Mouse (Mus musculus): ENCODE data around the gene Zgrf1. TPM values are rescaled to one million over a fixed set of nuclear protein-coding genes. Genes with fewer than 3 reads are reported as not detected.

Gene Zgrf1
- polyA plus RNA-seq, 1 experiment from 2014 or later = 3.3 TPM

DNA sequence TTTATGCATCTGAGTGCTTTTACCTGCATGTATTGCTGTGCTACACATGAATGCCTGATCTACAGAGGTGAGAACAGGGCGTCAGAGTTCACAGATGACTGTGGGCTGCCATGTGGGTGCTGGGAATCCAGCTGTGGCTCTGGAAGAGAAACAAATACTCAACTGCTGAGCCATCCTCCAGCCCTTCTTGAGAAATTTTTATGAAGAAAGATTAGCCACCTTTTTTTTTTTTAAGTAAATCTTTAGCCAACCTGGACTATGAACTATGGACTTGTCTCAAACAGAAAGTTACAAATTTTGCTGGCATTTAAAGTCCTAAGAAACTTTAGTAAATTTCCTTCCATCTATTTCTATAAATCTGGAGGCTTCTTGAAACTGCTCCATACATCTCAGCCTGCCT lies 43.8 kb downstream of the Zgrf1 start:
- H3K9me3 ChIP-seq = no peaks in the 10 kb centered on the region
- H3K9ac ChIP-seq = no peak overlapping the region
- no peak for ATAC-seq (ENCODE audit: low FRiP score)
- 79% methylated on average over 1 of the region's 1 CpGs for WGBS
- H3K27me3 ChIP-seq = no peaks in the 10 kb centered on the region
- H3K27ac ChIP-seq = no peak overlapping the region
- H3K4me3 ChIP-seq = no peak overlapping the region
- no peak overlapping the region for H3K4me2 ChIP-seq
- H3K4me1 ChIP-seq (replicated peaks) = no peaks in the 10 kb centered on the region
- no peaks in the 10 kb centered on the region for H3K36me3 ChIP-seq

DNA sequence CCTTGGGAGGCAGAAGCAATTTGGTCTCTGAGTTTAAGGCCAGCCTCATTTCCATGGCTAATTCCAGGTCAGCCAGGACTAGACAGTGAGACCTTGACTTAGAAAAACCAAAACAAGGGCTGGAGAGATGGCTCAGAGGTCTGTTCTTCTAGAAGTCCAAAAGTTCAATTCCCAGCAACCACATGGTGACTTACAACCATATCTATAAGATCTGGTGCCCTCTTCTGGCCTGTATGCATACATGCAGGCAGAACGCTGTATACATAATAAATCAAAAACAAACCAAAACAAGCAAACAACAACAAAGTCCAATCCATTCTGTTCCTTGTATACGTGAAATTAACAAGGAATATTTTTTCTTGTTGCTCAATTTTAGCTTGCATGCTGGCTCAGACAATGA lies 54.8 kb downstream of the Zgrf1 start:
- Histone ChIP-seq H3K4me2 (no peak overlapping the region), H3K27ac (no peak overlapping the region), H3K9me3 (no peaks in the 10 kb centered on the region), H3K36me3 (peaks cover 8% of the 10 kb centered on the region), H3K27me3 (no peaks in the 10 kb centered on the region), H3K9ac (no peak overlapping the region), H3K4me1 (replicated peaks) (no peaks in the 10 kb centered on the region), H3K4me3 (no peak overlapping the region)
- ATAC-seq (ENCODE audit: low FRiP score) = no peak
- 98% methylated on average over 2 of the region's 2 CpGs for WGBS

DNA sequence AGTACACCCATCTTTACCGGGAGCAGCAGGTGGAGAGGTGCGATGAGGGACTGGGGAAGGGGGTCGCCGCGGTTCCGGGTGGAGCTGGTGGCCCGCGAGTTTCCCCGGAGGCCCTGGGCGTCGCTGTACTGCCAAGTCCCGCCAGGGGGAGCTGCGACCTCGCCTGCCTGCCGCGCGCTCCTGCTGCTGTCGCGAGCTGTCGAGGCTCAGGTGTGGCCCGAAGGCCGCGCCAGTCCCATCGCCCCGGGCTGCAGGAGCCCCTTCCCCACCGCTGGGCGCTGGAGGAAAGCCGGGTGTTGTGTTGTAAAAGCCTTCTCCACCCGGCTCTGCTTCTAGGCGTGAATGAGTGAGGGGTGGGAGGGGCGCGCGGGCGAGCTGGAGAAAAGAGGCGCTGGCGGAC lies 72.0 kb downstream of the Zgrf1 start:
- peak; percentile 86 for ATAC-seq (ENCODE audit: low FRiP score)
- Histone ChIP-seq H3K9ac (no peak overlapping the region), H3K36me3 (no peaks in the 10 kb centered on the region), H3K27ac (no peak overlapping the region), H3K9me3 (no peaks in the 10 kb centered on the region), H3K4me2 (peak overlapping the region; percentile 58), H3K27me3 (peaks cover 62% of the 10 kb centered on the region), H3K4me3 (peak overlapping the region; percentile 40), H3K4me1 (replicated peaks) (peaks cover 29% of the 10 kb centered on the region)
- WGBS = 0% methylated on average over 29 of the region's 36 CpGs

DNA sequence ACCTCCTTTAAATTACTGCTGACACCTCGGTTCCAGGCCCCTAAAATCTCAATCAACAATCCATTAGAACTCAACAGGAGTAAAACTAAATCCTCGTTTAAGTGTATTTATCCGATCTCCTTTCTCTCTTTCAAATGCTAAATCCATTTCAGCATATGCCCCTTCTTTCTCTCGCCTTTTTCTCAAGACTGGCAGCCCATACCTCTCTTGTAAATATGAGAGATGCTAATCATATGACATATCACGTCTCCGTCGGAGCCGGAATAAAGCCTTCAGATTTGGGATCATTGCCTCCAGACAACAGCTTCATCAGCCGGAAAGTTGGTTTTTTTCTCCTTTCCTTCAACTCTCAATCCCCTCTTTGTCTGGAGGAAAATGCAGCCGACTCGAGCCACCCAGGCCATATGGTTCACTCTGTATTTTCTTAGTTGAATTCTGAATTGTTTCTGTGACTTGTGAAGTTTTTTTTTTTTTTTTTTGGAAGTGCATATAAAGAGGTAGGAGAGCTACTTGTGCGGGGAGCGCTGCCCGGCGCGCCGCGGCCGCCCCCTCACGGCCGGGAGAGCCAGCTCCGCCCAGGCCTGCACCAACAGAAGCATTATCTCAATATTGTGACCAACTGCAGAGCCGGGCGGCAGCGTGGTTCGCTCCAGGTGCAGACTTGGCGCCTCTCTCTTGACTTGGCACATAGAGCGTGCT lies 72.6 kb downstream of the Zgrf1 start:
- peaks cover 31% of the 10 kb centered on the region for H3K4me1 ChIP-seq (replicated peaks)
- peak overlapping the region; percentile 40 for H3K4me3 ChIP-seq
- peaks cover 68% of the 10 kb centered on the region for H3K27me3 ChIP-seq
- no peaks in the 10 kb centered on the region for H3K36me3 ChIP-seq
- peak overlapping the region; percentile 58 for H3K4me2 ChIP-seq
- H3K9ac ChIP-seq = no peak overlapping the region
- under 1% methylated on average over 28 of the region's 28 CpGs for WGBS
- ATAC-seq (ENCODE audit: low FRiP score) = peak; percentile 32; the same call in 1 of the 2 replicates
- no peak overlapping the region for H3K27ac ChIP-seq
- H3K9me3 ChIP-seq = no peaks in the 10 kb centered on the region

DNA sequence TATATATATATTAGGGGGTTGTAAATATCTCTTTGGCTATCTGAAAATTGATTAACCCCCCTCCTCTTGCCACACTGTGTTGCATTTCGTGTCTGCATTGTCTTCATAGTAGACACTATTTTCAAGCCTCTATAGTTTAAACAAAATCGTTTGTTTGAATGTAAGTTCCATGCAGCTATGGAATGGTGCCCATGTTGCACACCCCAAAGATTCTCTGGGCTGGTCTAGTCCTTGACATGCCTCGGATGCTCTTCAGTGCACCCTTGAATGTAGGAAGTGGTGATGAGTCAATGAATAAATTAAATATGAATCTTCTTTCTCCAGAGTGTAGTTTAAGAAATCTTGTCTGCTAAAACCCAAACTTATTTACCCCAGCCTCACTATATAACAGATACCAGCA lies 73.2 kb downstream of the Zgrf1 start:
- H3K27ac ChIP-seq = no peak overlapping the region
- H3K9me3 ChIP-seq = no peaks in the 10 kb centered on the region
- no peak for ATAC-seq (ENCODE audit: low FRiP score)
- no peak overlapping the region for H3K4me2 ChIP-seq
- no peak overlapping the region for H3K9ac ChIP-seq
- no peaks in the 10 kb centered on the region for H3K36me3 ChIP-seq
- H3K4me3 ChIP-seq = no peak overlapping the region
- peaks cover 72% of the 10 kb centered on the region for H3K27me3 ChIP-seq
- peaks cover 37% of the 10 kb centered on the region for H3K4me1 ChIP-seq (replicated peaks)
- WGBS = 3% methylated on average over 3 of the region's 3 CpGs

DNA sequence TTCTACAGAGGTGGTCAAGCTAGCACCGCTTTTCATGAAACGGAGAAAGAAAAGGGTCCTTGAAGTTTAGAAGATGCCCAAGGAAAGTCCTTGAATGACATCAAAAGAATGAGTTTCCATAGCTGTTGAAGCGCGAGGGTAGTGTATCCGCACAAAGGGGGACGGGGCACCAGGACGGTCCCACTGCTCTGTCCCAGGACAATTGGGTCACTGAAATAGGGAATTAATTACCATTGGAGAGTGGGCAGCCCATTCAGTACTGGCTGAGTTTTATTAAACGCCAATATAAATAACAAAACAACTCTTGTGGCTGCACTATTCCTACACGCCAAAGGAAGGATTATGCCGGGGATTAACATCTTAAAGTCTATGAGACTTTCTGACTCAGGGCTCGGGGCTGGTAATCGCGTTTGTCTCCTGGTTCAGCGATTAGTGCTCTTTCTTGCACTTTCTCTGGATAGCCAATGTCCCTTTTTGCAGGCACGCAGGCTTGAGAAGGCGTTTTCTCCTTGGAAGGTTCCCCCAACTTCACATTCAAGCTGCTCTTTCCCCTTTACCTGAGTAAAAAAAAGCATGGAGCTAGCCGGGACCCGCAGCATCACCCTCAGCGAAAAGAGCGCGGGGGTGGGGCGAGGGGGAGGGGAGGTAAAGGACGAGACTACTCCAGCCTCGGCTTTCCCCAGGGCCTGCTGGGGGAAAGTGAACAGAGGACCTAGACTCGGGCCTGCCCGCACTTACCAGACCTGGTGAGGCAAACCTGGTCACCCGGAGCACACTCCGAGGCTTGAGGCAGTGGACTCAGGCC lies 74.1 kb downstream of the Zgrf1 start:
- ATAC-seq (ENCODE audit: low FRiP score) = no peak
- no peak overlapping the region for H3K4me3 ChIP-seq
- no peaks in the 10 kb centered on the region for H3K36me3 ChIP-seq
- H3K27me3 ChIP-seq = peaks cover 81% of the 10 kb centered on the region
- H3K27ac ChIP-seq = no peak overlapping the region; the same call in 1 of the 2 replicates
- WGBS = under 1% methylated on average over 28 of the region's 28 CpGs
- no peaks in the 10 kb centered on the region for H3K9me3 ChIP-seq
- no peak overlapping the region for H3K9ac ChIP-seq
- H3K4me2 ChIP-seq = peak overlapping the region; percentile 28; the same call in 1 of the 2 replicates
- peaks cover 44% of the 10 kb centered on the region for H3K4me1 ChIP-seq (replicated peaks)

DNA sequence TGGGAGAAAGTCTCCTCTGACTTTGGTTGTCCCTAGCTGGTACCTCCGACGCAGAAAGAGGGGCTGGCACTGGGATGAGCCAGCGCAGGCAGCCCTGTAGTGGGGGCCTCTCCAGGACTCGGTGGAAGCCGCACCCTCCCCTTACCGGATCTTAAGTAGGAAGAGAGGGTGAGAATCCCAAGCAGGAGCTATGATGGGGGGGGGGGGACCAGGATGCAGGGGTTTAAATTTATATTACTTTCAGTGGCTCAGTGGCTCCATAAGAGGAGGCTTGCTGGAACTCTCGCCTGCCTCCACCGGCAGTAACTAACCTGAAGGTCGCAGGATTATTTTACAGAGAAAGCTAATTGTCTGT lies 74.6 kb downstream of the Zgrf1 start:
- 0% methylated on average over 9 of the region's 9 CpGs for WGBS
- Histone ChIP-seq H3K9ac (no peak overlapping the region), H3K27me3 (peaks cover 83% of the 10 kb centered on the region), H3K4me2 (peak overlapping the region; percentile 28; the same call in 1 of the 2 replicates), H3K4me1 (replicated peaks) (peaks cover 49% of the 10 kb centered on the region), H3K9me3 (no peaks in the 10 kb centered on the region), H3K36me3 (no peaks in the 10 kb centered on the region), H3K27ac (no peak overlapping the region; the same call in 1 of the 2 replicates), H3K4me3 (0 out of 2 replicates have a peak overlapping the region, but pooled peaks have one; percentile 3)
- no peak for ATAC-seq (ENCODE audit: low FRiP score)

DNA sequence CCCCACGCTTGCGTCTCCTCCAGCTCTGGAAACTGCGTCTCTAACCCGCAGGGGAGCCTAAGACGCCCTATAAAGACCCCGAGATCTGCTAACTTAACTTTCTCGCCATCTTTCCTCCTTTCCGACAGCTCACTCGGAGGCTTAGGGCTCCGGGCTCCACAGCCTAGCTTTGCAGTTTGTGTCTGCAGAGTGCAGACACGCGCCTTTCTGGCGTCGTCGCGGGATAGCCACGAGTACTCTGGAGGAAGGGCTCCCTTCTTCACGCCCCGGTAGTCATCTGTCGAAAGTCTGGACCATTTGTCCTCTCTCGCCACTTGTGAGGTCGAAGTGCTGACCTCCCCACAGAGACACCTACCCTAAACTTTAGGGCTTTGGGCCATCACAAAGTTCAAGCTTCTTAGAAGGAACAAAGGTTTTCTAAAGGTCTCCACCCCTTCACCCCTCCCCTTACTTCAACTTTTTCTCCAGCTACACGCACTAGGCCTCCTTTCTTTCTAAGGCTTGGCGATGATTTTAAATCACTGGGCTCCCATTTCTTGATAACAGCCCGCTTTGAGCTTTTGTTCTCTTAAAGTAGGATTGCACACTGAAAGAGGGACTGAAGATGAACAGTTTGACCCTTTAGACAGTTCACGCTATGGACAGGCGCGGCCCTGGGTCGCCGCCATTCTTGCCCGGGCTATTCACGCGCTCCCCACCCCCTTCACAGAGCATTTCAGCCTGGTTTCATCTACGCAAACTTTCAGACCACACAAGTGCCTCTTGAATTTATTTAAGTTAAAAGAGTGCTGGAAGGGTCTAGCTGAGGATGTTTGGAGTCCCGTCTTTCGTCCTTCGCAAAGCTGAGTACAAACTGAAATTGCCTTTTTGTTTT lies 75.3 kb downstream of the Zgrf1 start:
- H3K9me3 ChIP-seq = no peaks in the 10 kb centered on the region
- WGBS = 2% methylated on average over 37 of the region's 37 CpGs
- H3K9ac ChIP-seq = no peak overlapping the region
- H3K4me3 ChIP-seq = 0 out of 2 replicates have a peak overlapping the region, but pooled peaks have one; percentile 3
- H3K27me3 ChIP-seq = peaks cover 88% of the 10 kb centered on the region
- H3K4me2 ChIP-seq = peak overlapping the region; percentile 28; the same call in 1 of the 2 replicates
- H3K4me1 ChIP-seq (replicated peaks) = peaks cover 55% of the 10 kb centered on the region
- no peak overlapping the region for H3K27ac ChIP-seq
- no peak for ATAC-seq (ENCODE audit: low FRiP score)
- no peaks in the 10 kb centered on the region for H3K36me3 ChIP-seq

DNA sequence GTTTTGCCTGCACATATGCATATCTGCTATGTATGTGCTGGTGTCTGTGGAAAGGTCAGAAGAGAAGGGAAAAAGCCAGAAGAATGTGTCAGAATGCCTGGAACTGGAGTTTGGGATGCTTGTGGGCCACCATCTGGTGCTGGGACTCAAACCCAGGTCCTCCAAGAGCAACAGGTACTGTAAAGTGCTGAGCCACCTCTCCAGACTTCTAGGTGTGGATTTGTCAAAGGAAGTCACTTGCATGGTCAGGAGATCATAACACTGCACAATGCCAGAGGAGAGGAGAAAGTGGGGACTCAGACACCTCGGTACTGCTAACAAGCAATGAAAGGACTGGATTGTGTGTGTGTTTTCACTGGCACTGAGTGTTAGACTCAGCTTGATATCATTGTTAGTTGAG lies 76.9 kb downstream of the Zgrf1 start:
- Histone ChIP-seq H3K27me3 (peaks cover 86% of the 10 kb centered on the region), H3K4me2 (no peak overlapping the region), H3K36me3 (no peaks in the 10 kb centered on the region), H3K4me1 (replicated peaks) (peaks cover 65% of the 10 kb centered on the region), H3K9ac (no peak overlapping the region), H3K27ac (no peak overlapping the region), H3K4me3 (no peak overlapping the region), H3K9me3 (no peaks in the 10 kb centered on the region)
- 3% methylated on average over 1 of the region's 1 CpGs for WGBS
- ATAC-seq (ENCODE audit: low FRiP score) = no peak

DNA sequence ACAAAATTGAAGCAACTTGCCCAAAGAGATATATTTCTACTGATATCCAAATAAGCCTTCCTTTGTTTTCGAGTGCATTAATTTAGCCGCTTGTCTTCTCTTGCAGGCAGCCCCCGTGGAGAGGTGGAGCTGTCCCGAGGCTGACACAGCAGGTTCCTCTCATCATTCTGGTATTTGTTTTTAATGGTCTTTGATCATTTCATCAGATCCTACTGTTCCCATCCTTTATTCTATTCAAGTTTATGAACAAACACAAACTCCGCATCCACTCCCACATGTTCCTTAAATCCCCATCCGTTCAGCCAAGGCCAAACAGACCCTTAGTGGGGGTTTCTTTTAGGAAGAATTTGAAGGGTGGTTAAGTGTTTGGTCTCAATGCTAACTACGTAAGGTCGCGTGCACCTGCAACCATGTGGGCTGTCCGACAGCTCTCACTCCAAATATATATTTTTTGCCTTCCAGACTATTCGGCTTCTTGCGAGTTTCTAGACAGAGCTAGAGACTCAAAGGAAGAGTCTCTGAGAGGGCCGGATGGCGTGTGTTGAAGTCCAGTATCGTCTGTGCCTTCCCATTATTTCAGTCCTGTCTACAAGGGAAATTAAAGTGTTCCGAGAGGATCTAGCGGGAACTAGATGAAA lies 77.6 kb downstream of the Zgrf1 start:
- no peak overlapping the region for H3K27ac ChIP-seq
- ATAC-seq (ENCODE audit: low FRiP score) = no peak
- no peak overlapping the region for H3K4me3 ChIP-seq
- H3K4me1 ChIP-seq (replicated peaks) = peaks cover 61% of the 10 kb centered on the region
- WGBS = 3% methylated on average over 17 of the region's 17 CpGs
- no peak overlapping the region for H3K9ac ChIP-seq
- H3K9me3 ChIP-seq = no peaks in the 10 kb centered on the region
- H3K27me3 ChIP-seq = peaks cover 83% of the 10 kb centered on the region
- H3K4me2 ChIP-seq = peak overlapping the region; percentile 92
- no peaks in the 10 kb centered on the region for H3K36me3 ChIP-seq

DNA sequence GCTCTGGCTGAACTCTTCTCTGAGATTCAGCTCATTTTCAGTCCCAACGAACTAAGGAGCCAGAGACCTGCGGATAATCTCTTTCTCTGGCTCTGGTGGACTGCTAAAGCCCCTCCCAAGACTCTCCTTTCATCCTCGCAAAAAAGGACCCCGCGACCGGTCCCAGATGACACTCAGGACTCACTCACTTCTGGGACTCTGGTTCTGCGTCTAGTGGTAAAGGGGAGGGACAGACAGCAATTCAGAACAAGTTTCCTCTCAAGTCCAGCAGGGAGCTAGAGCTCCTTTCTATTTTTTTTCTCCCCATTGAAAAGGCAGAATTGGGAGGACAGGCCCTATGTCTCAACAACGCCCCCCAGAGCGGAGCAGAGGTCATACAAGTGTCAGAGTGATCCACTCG lies 78.3 kb downstream of the Zgrf1 start:
- Histone ChIP-seq H3K4me2 (peak overlapping the region; percentile 92), H3K27me3 (peaks cover 78% of the 10 kb centered on the region), H3K4me3 (0 out of 2 replicates have a peak overlapping the region, but pooled peaks have one; percentile 56), H3K27ac (no peak overlapping the region), H3K4me1 (replicated peaks) (peaks cover 57% of the 10 kb centered on the region), H3K9me3 (no peaks in the 10 kb centered on the region), H3K36me3 (no peaks in the 10 kb centered on the region), H3K9ac (no peak overlapping the region)
- under 1% methylated on average over 10 of the region's 10 CpGs for WGBS
- no peak for ATAC-seq (ENCODE audit: low FRiP score)

Data from hindbrain, embryonic 13.5 days (tissue).